Mouse (Mus musculus) ES-E14 (cell line): Measurements from ENCODE around the gene Cyp2w1. TPM values are rescaled to one million over a fixed set of nuclear protein-coding genes. Genes with fewer than 3 reads are reported as not detected.

Source experiments
- DNase-seq: peaks from one replicate; pipeline ENCODE4 v3.0.0-alpha.2; 2013; ENCODE audit warnings: low read depth, low spot score
- H3K27ac ChIP-seq: 2 replicates; pipeline ENCODE4 v1.5.1; 2012; ENCODE audit warnings: low read depth, mild to moderate bottlenecking, low read length, moderate library complexity, mixed read lengths; ENCODE audit not compliant: poor library complexity, insufficient read depth, severe bottlenecking
- H3K36me3 ChIP-seq: 2 replicates; pipeline ENCODE4 v1.6.1; 2012; ENCODE audit warnings: mild to moderate bottlenecking, low read length, moderate library complexity, mixed read lengths; ENCODE audit not compliant: control insufficient read depth, poor library complexity, insufficient read depth, severe bottlenecking
- H3K4me1 ChIP-seq, 2 experiments: fragments of 150-350 bp in 1 of 2; sonication (generic) in 1 of 2; 2 replicates each; pipeline ENCODE4 v1.6.1; 2012; ENCODE audit warnings: low read length in 2 of 2, mild to moderate bottlenecking in 1 of 2, mixed read lengths in 1 of 2; ENCODE audit not compliant: control insufficient read depth in 2 of 2, insufficient read depth in 2 of 2, poor library complexity in 1 of 2
- H3K4me3 ChIP-seq, 2 experiments: fragments of 150-350 bp in 1 of 2; sonication (generic) in 1 of 2; 2 replicates each; pipeline ENCODE4 v1.5.1; 2012; ENCODE audit warnings: low read length in 2 of 2, low read depth in 1 of 2, mild to moderate bottlenecking in 1 of 2, mixed read lengths in 1 of 2; ENCODE audit not compliant: insufficient read depth in 1 of 2, poor library complexity in 1 of 2, severe bottlenecking in 1 of 2
- H3K9ac ChIP-seq: 2 replicates; pipeline ENCODE4 v1.6.1; 2012; ENCODE audit warnings: low read depth, mild to moderate bottlenecking, low read length, mixed read lengths; ENCODE audit not compliant: poor library complexity, insufficient read depth, severe bottlenecking
- H3K9me3 ChIP-seq: fragments of 150-350 bp; sonication (generic); 2 replicates; pipeline ENCODE4 v1.6.1; 2012; ENCODE audit warnings: low read depth, mild to moderate bottlenecking, low read length; ENCODE audit not compliant: control insufficient read depth, insufficient read depth
- CHD2 ChIP-seq: IDR thresholded peaks from 2 replicates; pipeline ENCODE4 v1.6.1; 2014; ENCODE audit warnings: mild to moderate bottlenecking, low read depth, low read length, inconsistent platforms
- HCFC1 ChIP-seq: IDR thresholded peaks from 2 replicates; pipeline ENCODE4 v1.6.1; 2012; ENCODE audit warnings: low read length, inconsistent platforms, borderline replicate concordance; ENCODE audit not compliant: insufficient read depth
- MAFK ChIP-seq: IDR thresholded peaks from 2 replicates; pipeline ENCODE4 v1.6.1; 2014; ENCODE audit warnings: mild to moderate bottlenecking, low read depth, low read length, inconsistent platforms; ENCODE audit not compliant: insufficient read depth
- ZC3H11A ChIP-seq: IDR thresholded peaks from 2 replicates; pipeline ENCODE4 v1.6.1; 2012; ENCODE audit warnings: low read depth, mild to moderate bottlenecking, inconsistent platforms, low read length, borderline replicate concordance
- ZNF384 ChIP-seq: IDR thresholded peaks from 2 replicates; pipeline ENCODE4 v1.6.1; 2012; ENCODE audit warnings: low read depth, low read length, inconsistent platforms
- in situ Hi-C, 2 experiments: fragments of 600-800 bp; cut with MboI; formaldehyde crosslinking; loops; one replicate each; pipeline ENCODE4 v1.15.1; 2025; ENCODE audit warnings: low sequenced_read_pairs in 2 of 2, inconsistent platforms in 1 of 2; ENCODE audit not compliant: unreplicated experiment in 2 of 2
- total RNA-seq: library from RNA; depleted of rRNA; stranded (reverse); fragments of 300-350 nt; gene quantifications from 2 replicates; pipeline ENCODE4 v1.2.3, GENCODE M21; 2012

The Cyp2w1 gene
- total RNA-seq, 1 experiment: not detected

GRCm38 (mm10) chr5:139353496-139353895 is 1.1 kb downstream of the Cyp2w1 start:
- Histone ChIP-seq H3K9ac (no peak overlapping the region), H3K4me1 (peaks cover 0 to 13% of the 10 kb centered on the region in 2 experiments; a peak in 1 of 4 replicates)
- peak; percentile 63 for DNase-seq

GRCm38 (mm10) chr5:139353946-139354345 is 1.5 kb downstream of the Cyp2w1 start:
- no peak for DNase-seq
- Histone ChIP-seq H3K4me3 (no peak overlapping the region), H3K4me1 (peaks cover 0 to 13% of the 10 kb centered on the region in 2 experiments; a peak in 1 of 4 replicates), H3K9me3 (no peaks in the 10 kb centered on the region), H3K27ac (no peak overlapping the region), H3K9ac (no peak overlapping the region), H3K36me3 (no peaks in the 10 kb centered on the region)
- in situ Hi-C loops: no loop called here
- TF ChIP-seq ZNF384: no peak
- no peak for TF ChIP-seq ZC3H11A
- TF ChIP-seq MAFK: no peak
- no peak for TF ChIP-seq CHD2
- TF ChIP-seq HCFC1: no peak

More at GRCm38 (mm10) chr5:139353496-139353895, 1.1 kb downstream of the Cyp2w1 start:
- Histone ChIP-seq H3K9me3 (no peaks in the 10 kb centered on the region), H3K27ac (no peak overlapping the region), H3K4me3 (no peak overlapping the region), H3K36me3 (no peaks in the 10 kb centered on the region)
- in situ Hi-C loops: no loop called here
- TF ChIP-seq HCFC1 (no peak), CHD2 (no peak), ZNF384 (peak; percentile 64)

- Histone ChIP-seq H3K4me1 (peaks cover 0 to 13% of the 10 kb centered on the region in 2 experiments; a peak in 1 of 4 replicates), H3K27ac (no peak overlapping the region), H3K4me3 (peak overlapping the region; percentile 26 to 61; a peak in 2 of 4 replicates), H3K36me3 (peaks cover 4% of the 10 kb centered on the region; the same call in 1 of the 2 replicates), H3K9me3 (no peaks in the 10 kb centered on the region), H3K9ac (no peak overlapping the region)
- peak; percentile 68 for DNase-seq
- in situ Hi-C loops: no loop called here
- TF ChIP-seq ZC3H11A: peak; percentile 11; the same call in 1 of the 2 replicates
- no peak for TF ChIP-seq ZNF384
Measured at GRCm38 (mm10) chr5:139355235-139355772, 2.9 kb downstream of the Cyp2w1 start.

GRCm38 (mm10) chr5:139358653-139359052 is 6.2 kb downstream of the Cyp2w1 start:
- in situ Hi-C loops: no loop called here
- H3K4me1 ChIP-seq: peaks cover 0 to 9% of the 10 kb centered on the region in 2 experiments; a peak in 1 of 4 replicates
- no peak overlapping the region for H3K4me3 ChIP-seq
- no peak overlapping the region for H3K9ac ChIP-seq
- TF ChIP-seq ZNF384 (no peak), MAFK (no peak), CHD2 (no peak), HCFC1 (no peak), ZC3H11A (no peak)
- no peak overlapping the region for H3K27ac ChIP-seq
- no peak for DNase-seq
- H3K9me3 ChIP-seq: no peaks in the 10 kb centered on the region
- H3K36me3 ChIP-seq: peaks cover 6% of the 10 kb centered on the region; the same call in 1 of the 2 replicates

GRCm38 (mm10) chr5:139359244-139359643 is 6.8 kb downstream of the Cyp2w1 start:
- peaks cover 10% of the 10 kb centered on the region; the same call in 1 of the 2 replicates for H3K36me3 ChIP-seq
- H3K9ac ChIP-seq: no peak overlapping the region
- peaks cover 0 to 6% of the 10 kb centered on the region in 2 experiments; a peak in 1 of 4 replicates for H3K4me1 ChIP-seq
- no peaks in the 10 kb centered on the region for H3K9me3 ChIP-seq
- H3K27ac ChIP-seq: no peak overlapping the region
- in situ Hi-C loops: no loop called here
- no peak overlapping the region for H3K4me3 ChIP-seq
- no peak for DNase-seq
- no peak for TF ChIP-seq MAFK
- TF ChIP-seq ZNF384: no peak
